Mouse (Mus musculus): ENCODE data around the gene Defb3. TPM values are rescaled to one million over a fixed set of nuclear protein-coding genes. Genes with fewer than 3 reads are reported as not detected.

The Defb3 gene
- not detected for total RNA-seq (2023)

GRCm38 (mm10) chr8:19293060-19293459 is at the start of gene Defb3:
TSS of gene Defb3 (plus strand) at chr8:19293360.

GRCm38 (mm10) chr8:19247280-19247679 is 45.9 kb upstream of the Defb3 start, which contains the start of gene Defb5:
TSS of gene Defb5 (plus strand) at chr8:19247580.

Other genes starting within 250 kb of the Defb3 start
- gene Defb39, start 228.6 kb upstream of the Defb3 start, total RNA-seq (2023): not detected
- gene Defb12, start 178.5 kb upstream of the Defb3 start, total RNA-seq (2023): not detected
- gene Defb34, start 169.6 kb upstream of the Defb3 start, total RNA-seq (2023): not detected
- not detected for gene Gm45826, start 152.6 kb upstream of the Defb3 start, total RNA-seq (2023)
- gene Defb14, start 99.0 kb upstream of the Defb3 start, total RNA-seq (2023): not detected
- not detected for gene Defb4, start 94.7 kb upstream of the Defb3 start, total RNA-seq (2023)
- gene Defb6, start 67.9 kb upstream of the Defb3 start, total RNA-seq (2023): not detected
- not detected for gene Defb46, start 53.4 kb upstream of the Defb3 start, total RNA-seq (2023)
- not detected for gene Defb5, start 45.8 kb upstream of the Defb3 start, total RNA-seq (2023)
- not detected for gene Defb8, start 154.2 kb downstream of the Defb3 start, total RNA-seq (2023)
- gene Defb7, start 201.7 kb downstream of the Defb3 start, total RNA-seq (2023): not detected